Mouse (Mus musculus) fibroblast of lung, adult 2 months (primary cell): ENCODE data around the gene Mx1.

Experiments
- DNase-seq: peaks from one replicate; pipeline ENCODE4 v3.0.0-alpha.2; 2011; ENCODE audit warnings: low read depth

Gene Mx1

DNA sequence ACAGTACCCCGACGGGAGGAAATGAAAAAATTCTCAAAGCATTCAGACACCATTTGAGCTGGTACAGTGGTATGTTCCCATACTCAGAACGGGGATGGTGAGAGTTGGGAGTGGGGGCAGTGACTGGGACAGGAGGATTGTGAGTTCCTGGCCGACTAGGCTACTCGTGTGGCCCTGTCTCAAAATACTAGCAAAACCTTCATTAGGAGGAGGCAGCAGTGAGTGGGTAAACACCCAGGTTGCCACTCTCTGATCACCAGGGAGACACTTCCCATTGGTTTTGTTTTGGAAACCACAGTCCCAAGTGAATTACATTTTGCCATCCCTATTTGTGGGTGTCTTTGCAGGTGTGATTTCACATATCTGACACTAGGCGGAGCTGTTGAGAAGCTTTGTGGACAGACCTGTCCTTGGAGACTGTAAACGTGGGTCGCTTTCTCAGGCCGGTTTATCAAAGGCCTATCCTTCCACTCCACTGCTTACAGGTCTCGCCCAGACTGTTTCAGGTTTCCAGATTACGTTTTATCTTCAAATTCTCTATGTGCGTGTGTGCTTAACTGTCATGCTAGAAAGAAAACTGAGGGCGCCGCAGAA is 18.9 kb downstream of the Mx1 start:
- no peak for DNase-seq

DNA sequence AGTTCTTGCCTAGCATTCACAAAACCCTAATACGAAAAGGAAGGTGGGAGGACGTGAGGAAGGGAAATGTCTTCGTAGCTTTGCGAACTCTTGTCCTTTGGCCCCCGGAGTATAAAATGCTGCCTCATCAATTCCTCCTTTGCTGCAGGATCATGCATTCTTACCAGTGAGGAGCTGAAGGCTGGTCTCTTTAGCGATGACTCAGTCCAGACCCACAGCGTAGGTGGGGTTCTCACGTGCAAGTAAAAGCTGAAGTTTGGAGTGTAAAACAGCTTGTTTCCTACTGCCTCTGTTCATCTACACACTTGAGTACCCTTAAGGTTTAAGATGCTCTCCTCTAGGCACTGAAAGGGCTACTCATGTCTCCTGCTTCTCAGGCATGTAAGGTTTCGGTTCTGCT is 20.7 kb downstream of the Mx1 start:
- DNase-seq, result no peak

DNA sequence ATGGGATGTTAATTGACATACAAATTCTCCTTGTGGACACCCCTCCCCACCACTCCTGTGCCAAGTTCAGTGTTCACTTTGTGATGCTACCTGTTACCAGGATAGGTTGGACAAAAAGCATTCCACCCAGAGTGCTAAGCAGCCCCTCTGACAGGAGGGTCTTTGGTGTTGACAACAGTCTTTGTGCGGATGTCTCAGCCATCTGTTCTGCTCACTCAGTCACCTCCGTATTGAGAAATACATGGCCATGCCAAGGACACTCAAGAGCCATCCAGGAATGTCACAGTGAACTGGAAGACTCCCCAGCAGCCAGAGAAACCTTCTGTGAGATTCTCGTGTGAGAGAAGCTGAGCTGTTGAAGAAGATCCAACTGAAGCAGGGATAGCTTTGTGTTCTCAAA is 24.5 kb downstream of the Mx1 start:
- DNase-seq, result no peak

DNA sequence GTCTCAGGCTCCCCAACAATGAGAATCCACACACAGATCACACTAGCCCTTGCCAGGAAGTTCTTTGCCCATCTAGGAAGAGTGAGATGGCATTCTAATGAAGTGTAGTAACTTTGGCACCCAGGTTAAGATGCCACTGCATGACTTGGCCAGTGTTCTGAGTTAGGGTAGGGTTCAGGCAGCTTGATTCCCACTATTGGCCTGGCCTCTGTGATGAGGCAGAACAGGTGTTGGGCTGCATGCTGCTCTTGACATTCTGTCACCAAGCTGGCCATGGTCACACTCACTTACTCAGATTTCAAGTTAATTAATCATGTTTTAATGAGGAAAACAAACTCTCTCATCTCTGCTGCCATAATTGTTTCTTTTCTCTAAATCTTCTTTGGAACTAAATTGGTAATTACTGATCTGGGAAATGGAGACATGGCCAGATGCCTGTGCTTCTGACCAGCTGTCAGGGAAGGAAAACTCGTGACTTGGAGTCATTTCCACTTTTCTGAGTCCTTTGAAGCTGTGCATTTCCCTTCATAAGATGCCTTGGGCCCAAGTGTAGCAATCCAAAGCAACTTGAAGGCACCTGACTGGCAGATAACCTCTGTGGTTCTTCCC is 25.2 kb downstream of the Mx1 start:
- no peak for DNase-seq

DNA sequence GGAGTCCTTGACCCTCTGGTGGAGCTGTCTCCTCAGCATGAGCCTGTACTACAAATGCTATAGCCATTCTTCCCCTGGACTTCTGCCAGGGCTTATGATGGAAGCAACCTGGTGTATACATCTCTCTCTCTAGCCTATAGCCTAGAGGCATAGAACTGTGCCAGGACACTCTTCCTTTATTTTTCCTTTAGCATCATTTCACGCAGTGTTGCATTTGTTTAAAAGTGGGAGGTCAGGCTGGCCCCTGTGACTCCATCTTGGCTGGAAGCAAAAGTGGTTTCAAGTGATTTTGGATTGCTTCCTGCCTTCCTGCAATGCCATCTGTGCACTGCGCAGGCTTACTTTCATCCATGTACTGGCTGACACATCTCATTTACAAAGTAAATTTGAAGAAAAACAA is 28.5 kb downstream of the Mx1 start:
- DNase-seq, result no peak

DNA sequence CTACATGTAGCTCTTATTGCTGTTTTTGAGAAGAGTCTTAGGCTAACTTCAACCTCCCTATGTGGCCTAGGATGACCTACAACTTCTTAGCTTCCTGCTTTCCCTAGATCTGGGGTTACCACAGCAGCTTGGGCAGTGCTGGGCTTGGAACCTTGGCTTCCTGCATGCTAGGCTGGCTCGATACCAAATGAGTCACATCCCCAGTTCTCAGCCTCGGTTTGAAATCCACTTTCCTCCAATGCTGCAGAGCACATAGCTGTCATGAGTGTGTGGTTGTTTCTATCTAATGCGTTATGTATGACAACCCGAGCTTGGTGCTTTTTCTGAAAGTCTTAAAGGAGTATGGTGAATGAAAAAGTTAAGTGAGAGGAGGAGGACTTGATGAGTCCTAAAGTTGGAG is 31.4 kb downstream of the Mx1 start:
- peak; percentile 83 for DNase-seq

DNA sequence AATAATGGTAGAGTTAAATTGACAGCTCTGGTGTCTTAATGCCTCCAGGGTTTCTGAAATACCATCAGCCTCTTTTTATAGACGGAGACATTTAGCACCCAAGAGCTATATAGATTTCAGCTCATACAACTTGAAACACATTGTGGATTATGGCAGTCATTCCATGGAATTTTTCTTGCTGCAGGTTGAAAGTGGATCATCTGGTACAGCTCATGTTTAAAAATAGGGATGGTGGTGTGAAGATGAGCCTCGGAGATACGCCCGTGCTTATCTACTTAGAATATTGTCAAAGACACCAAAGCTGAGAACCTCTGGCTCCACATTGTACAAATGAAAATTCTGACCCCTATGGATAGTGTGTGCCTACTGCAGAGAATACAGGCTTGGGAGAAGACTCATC is 32.6 kb downstream of the Mx1 start:
- DNase-seq, result no peak

DNA sequence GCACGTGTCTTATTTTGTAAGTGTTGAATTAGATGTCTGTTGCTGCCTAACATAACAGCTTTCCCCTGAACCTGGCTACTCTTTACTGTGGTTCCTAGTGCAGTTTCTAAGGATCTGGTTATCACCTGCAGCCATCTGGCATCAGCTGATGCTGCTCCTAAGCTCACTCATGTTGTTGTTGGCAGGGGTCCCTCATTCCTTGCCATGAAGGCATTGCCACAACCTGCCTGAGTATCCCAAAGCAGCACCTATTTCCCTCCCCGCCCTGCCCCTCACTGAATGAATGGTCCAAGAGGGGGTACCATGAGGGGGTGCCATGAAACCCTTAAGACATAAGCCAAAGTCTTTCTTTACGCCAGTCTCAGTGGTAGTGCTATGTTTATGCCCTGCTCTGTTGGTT is 34.7 kb downstream of the Mx1 start:
- DNase-seq, result no peak

DNA sequence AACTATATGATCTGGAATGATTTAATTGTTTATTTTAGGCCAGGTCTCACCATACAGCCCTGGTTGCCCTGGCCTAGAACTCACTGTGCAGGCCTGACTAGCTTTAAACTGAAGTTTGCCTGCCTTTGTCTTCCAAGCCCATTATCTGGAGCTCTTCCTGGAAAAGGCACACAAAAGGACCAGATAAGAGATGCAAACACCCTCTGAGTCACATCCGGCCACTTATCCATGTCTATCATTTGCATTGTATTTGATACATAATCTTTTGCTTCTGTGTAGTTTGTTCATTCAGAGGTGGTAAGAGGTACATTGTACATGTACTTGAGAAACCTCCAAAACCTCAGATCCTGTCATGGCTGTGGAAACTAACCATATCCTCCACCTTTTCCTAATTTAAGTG is 39.1 kb downstream of the Mx1 start:
- no peak for DNase-seq

DNA sequence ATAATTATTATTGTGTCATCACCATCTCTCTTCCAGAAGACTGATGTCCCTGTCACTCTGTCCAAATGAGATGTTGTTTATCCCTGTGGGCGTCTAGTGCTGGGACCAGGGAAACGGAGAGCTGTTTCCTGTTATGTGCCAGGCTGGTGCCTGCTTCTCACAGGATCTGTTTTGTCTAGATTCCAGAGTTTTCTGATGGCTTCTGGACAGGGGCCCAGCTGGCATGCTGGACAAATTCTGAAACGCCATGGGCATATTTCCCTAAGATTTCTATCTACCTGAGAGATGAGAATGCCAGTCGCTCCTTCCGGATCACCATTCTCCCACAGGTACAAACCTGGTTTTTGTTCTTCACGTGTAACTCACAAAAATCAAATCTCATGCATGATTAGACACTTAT is 41.0 kb downstream of the Mx1 start:
- DNase-seq, result no peak

DNA sequence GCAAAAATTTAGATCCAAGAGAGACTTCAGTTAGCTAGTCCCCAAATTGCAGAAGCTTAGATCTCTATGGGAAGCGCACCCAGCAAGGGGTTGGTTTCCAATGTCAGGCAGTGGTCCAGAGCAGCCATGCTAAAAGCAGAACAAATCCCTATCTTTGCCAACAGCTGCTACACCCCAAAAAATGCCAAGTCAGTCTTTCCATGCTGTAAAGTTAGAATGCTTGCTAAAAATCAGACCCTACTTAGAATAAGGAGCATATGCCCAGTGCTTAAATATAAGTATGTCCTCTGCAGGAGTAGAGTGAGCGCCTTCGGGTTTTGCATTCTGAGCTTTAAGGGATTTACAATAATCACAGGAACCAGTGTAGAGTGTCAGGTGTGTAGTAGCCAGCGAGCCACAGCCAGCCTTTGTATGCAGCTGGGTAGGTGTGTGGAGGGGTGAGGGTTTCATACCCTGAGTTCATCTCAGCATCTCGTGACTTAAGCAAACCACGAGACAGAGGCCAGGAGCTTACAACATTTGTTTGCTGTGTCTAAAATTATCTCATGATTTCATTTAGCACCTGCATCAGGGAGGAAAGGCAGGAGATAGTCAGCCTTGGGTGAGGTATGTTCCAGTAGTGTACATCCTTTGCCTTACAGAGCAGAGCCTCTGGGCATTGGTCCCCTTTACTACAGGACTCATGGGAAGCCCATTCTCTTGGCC is 43.8 kb downstream of the Mx1 start:
- DNase-seq, result no peak

DNA sequence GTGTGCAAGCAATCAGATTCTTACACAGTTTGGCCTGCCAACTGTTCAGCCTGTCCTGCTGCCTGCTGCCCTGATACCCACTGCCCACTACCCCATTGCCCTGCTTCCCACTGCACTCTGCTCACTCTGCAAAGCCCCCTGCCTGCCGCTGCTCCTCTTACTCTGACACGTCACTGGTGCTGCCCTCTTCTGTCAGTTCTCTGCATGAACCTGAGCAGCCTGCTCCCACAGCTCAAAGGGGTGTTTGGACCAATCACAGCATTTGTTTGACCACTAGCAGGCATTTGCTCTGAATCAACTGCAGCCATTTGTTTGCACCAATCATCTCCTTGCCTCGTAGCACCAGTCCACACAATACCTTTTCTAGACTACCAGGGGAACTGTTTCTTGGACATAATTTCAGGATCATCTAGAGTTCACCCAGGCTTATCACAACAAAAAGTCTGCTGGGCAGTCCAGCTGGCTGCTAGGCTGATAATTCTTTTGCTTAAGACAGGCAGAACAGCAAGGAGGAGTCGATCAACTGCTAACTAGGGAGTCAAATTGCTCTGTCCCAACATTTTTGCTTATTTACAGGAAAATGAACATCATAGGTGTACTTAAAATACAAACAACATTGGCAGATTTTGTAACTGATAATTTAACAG is 44.7 kb downstream of the Mx1 start:
- DNase-seq, result no peak

DNA sequence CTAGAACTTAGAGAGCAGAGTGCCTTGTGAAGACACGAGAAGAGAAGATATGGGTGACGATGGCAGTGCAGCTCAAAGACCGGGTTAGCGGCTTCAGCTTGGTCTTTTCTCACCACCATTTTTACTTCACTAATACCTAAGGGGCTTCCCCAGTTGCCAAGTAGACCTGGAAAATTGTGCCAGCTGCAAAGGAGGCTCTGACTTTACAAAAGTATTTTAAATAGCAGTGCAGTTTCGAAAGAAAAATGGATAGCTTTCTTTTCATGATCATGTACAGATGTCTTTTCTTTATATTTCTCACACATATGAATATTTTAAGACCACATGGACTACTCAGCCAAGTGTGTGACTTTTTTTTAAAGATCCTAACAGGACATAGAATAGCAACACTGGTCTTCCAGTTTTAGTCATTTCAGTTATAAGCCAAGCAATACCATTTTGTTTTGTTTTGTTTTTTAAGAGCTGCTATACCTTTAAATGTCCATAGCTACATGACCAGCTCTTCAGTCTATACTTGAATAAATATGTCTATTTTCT is 57.2 kb downstream of the Mx1 start:
- DNase-seq, result no peak

DNA sequence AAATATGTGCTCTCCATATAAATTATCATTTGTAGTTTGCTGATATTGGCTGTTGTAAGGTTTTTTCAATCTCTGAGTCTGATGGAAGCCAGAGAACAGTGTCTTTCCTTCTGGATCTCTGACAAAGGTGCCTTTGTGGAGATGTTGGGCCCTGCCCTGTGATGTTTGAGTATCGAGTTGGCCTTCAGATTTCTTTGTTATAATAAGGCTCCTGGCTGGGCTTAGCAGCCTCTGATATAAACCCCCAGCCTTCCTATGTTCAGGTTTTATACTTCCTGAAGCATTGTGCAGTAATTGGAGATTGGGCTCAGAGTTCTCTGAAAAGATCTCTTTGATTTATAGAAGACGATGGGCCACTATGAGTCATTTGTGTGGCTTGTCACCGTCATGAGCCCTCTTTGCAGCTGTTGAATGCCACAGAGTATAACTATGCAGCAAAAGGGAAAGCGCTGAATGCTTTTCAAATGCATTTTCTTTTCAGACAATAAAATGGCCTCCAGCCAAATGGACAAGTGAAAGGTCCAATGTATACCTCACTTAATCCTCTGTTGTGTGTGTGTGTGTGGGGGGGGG is 60.4 kb downstream of the Mx1 start:
- no peak for DNase-seq

DNA sequence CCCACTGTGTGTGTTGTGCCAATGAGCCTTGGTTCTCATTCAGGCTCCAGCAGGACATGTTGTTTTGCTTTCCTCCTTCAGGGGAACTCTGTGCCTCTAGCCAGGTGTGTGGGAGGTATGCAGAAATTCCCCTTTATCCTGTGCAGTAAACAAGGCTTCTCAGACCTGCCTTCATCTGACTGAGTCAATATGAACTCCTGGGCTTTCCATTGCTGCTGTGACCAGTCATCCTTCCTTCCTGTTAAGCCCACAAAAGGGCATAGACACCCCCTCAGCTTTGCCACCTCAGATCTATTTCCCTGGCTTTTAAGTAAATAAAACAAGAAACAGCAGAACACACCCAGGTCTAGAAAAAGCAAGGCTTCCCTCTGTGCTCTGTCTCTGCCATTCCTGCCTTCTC is 61.0 kb downstream of the Mx1 start:
- DNase-seq, result no peak

DNA sequence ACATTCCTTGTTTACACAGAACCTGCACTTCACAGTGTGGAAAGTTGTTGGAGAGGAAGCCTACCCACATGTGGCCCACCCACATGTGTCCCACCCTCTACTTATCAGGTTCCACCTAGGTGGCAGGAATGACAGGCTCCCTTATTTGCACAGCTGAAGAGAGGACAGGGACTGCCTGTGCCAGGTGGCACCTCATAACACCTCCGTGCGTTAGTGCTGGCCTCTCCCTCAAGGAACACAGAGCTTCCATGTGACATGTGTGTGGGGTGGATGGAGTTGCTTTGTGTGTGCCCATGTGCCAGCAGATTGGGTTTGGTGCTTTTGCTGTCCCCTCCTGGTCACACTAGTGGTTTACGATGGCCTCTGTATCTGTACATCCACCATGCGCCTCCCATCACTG is 62.7 kb downstream of the Mx1 start:
- DNase-seq, result no peak

DNA sequence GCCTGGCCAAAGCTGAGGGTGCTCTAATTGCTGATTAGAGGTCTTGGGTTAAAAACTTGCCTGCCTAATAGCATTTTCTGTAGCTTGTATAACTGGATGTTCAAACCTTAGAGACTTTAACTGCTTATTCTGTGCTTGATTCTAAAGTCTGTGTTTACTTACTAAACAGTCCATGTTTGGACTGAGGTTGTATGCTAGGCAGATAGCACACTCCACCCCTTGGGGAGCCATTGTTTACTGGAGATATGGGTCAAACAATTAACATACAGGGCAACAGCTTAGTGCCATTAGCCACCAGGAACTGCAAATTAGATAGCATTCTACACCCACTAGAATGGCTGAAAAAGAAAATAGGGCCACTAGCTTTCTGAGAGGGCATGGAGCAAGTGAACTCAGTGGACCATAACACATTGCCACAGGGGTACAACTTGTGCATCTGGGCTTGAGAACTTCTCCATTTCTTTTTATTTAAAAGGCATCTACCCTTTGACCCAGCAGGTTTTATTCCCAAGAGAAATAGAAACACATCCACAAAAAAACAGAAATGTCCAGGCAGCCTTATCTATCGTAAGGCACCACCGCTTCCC is 64.7 kb downstream of the Mx1 start:
- DNase-seq, result no peak
